Mouse (Mus musculus): ENCODE measurements around the gene Sult2b1.

Gene Sult2b1

DNA sequence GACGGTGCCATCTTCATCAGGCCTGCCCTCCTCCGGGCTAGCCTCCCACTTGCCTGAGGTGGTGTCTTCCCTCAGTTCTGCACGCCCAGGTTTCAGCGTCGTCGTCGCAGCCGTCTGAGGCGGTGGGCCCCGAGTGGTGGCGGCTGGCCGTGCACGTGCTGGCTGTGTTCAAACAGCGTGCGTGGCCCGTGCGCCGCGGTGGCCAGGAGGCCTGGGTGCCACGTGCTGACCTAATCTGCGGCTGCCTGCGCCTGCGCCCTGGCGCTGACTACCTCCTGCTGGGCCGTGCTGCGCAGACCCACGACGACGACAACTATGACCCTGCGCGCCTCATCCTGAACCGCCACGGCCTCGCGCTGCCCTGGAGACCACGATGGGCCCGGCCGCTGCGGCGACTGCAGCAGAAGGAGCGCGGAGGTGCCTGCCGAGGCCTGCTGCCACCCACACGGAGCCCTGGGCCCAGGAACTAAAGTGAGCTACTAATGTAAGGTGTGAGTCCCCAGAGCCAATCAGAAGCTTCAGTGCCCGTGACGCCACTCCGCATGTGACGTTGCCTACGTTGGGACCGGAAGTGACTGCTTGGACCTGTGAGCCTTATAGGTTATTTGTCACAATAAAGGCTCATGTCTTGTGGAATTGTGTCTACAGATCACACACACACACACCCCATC lies 90.4 kb downstream of the Sult2b1 start, which contains the start of gene Sec1:
TSS of gene Sec1 (minus strand) at position 482 of the 671 bp plus-strand sequence.
- H3K27me3 ChIP-seq (ENCODE audit: insufficient read depth, low read length), result peaks cover 79% of the 10 kb centered on the region
- H3K36me3 ChIP-seq (ENCODE audit: insufficient read depth, low read length), result no peaks in the 10 kb centered on the region
- H3K9me3 ChIP-seq (ENCODE audit: low read length), result peaks cover 6% of the 10 kb centered on the region; the same call in 1 of the 2 replicates
- peaks cover 33% of the 10 kb centered on the region for H3K4me1 ChIP-seq (replicated peaks; ENCODE audit: low read depth, low read length)
- peak within 1 kb of the TSS; percentile 53 for H3K4me3 ChIP-seq (replicated peaks; ENCODE audit: low read length)
- TF ChIP-seq POU5F1 (IDR thresholded peaks at IDR 0.05; ENCODE audit: borderline replicate concordance, low read length) (no peak), CTCF (conservative IDR thresholded peaks at IDR 0.05; ENCODE audit: low read length) (no peak), NANOG (IDR thresholded peaks at IDR 0.05; ENCODE audit: borderline replicate concordance, low read length) (no peak)

GRCm38 (mm10) chr7:45692364-45692763 lies 92.1 kb downstream of the Sult2b1 start:
- Histone ChIP-seq H3K9me3 (ENCODE audit: low read length) (peaks cover 6% of the 10 kb centered on the region; the same call in 1 of the 2 replicates), H3K4me3 (replicated peaks; ENCODE audit: low read length) (no peak overlapping the region), H3K27me3 (ENCODE audit: insufficient read depth, low read length) (peaks cover 69% of the 10 kb centered on the region), H3K36me3 (ENCODE audit: insufficient read depth, low read length) (no peaks in the 10 kb centered on the region), H3K4me1 (replicated peaks; ENCODE audit: low read depth, low read length) (peaks cover 34% of the 10 kb centered on the region)
- TF ChIP-seq CTCF (conservative IDR thresholded peaks at IDR 0.05; ENCODE audit: low read length) (no peak), NANOG (IDR thresholded peaks at IDR 0.05; ENCODE audit: borderline replicate concordance, low read length) (no peak), POU5F1 (IDR thresholded peaks at IDR 0.05; ENCODE audit: borderline replicate concordance, low read length) (no peak)

- Histone ChIP-seq H3K27me3 (ENCODE audit: insufficient read depth, low read length) (peaks cover 63% of the 10 kb centered on the region), H3K9me3 (ENCODE audit: low read length) (no peaks in the 10 kb centered on the region), H3K36me3 (ENCODE audit: insufficient read depth, low read length) (no peaks in the 10 kb centered on the region), H3K4me1 (replicated peaks; ENCODE audit: low read depth, low read length) (peaks cover 43% of the 10 kb centered on the region), H3K4me3 (replicated peaks; ENCODE audit: low read length) (no peak overlapping the region)
- no peak for TF ChIP-seq CTCF (conservative IDR thresholded peaks at IDR 0.05; ENCODE audit: low read length)
- TF ChIP-seq NANOG (IDR thresholded peaks at IDR 0.05; ENCODE audit: borderline replicate concordance, low read length), result no peak
Measured at GRCm38 (mm10) chr7:45689800-45690199, 94.7 kb downstream of the Sult2b1 start.

DNA sequence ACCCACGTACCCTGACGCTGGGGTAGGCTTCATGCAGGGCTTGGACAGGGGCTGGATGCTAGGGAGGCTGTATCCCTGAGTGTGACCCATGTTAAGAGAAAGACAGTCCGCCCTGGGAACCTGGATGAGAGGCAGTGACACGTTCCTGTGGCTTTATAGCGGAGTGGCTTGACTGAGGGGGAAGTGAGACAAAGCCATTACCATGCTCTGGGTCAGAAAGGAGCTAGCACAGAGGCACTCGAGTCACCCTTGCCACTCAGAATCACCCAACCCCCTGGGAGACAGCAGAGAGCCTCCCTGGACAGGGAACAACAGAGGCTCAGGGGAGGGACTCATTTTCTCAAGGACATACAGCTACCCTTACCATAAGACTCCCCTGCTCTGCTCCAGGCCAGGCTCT lies 95.4 kb downstream of the Sult2b1 start:
- Histone ChIP-seq H3K4me3 (replicated peaks; ENCODE audit: low read length) (no peak overlapping the region), H3K36me3 (ENCODE audit: insufficient read depth, low read length) (no peaks in the 10 kb centered on the region)
- no peak for TF ChIP-seq POU5F1 (IDR thresholded peaks at IDR 0.05; ENCODE audit: borderline replicate concordance, low read length)
- no peak for TF ChIP-seq CTCF (conservative IDR thresholded peaks at IDR 0.05; ENCODE audit: low read length)
- TF ChIP-seq NANOG (IDR thresholded peaks at IDR 0.05; ENCODE audit: borderline replicate concordance, low read length), result no peak

DNA sequence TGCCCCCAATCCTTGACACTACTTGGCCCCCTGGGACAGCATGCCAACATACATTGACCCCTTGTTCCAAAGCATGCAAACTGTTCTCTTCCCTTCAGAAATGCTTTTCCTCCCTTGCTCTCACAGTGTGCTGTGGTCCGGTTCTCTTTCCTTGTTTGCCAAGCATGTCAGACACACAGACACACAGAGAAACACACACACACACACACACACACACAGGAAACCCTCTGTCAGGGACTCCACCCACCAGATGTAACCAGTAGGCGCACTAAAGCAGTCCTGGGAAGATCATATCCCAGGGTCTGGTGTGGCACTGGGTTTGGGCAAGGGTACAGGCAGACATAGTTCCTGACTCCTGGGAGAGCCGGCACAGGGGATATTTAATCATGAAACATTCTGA lies 97.6 kb downstream of the Sult2b1 start:
- H3K27me3 ChIP-seq (ENCODE audit: insufficient read depth, low read length), result peaks cover 35% of the 10 kb centered on the region
- no peaks in the 10 kb centered on the region for H3K36me3 ChIP-seq (ENCODE audit: insufficient read depth, low read length)
- H3K4me3 ChIP-seq (replicated peaks; ENCODE audit: low read length), result no peak overlapping the region
- H3K9me3 ChIP-seq (ENCODE audit: low read length), result no peaks in the 10 kb centered on the region
- TF ChIP-seq POU5F1 (IDR thresholded peaks at IDR 0.05; ENCODE audit: borderline replicate concordance, low read length), result no peak
- no peak for TF ChIP-seq NANOG (IDR thresholded peaks at IDR 0.05; ENCODE audit: borderline replicate concordance, low read length)
- no peak for TF ChIP-seq CTCF (conservative IDR thresholded peaks at IDR 0.05; ENCODE audit: low read length)
- H3K4me1 ChIP-seq (replicated peaks; ENCODE audit: low read depth, low read length), result peaks cover 64% of the 10 kb centered on the region

More for the DNA sequence above, 95.4 kb downstream of the Sult2b1 start:
- Histone ChIP-seq H3K9me3 (ENCODE audit: low read length) (no peaks in the 10 kb centered on the region), H3K27me3 (ENCODE audit: insufficient read depth, low read length) (peaks cover 57% of the 10 kb centered on the region), H3K4me1 (replicated peaks; ENCODE audit: low read depth, low read length) (peaks cover 50% of the 10 kb centered on the region)

- peaks cover 24% of the 10 kb centered on the region for H3K27me3 ChIP-seq (ENCODE audit: insufficient read depth, low read length)
- peaks cover 58% of the 10 kb centered on the region for H3K4me1 ChIP-seq (replicated peaks; ENCODE audit: low read depth, low read length)
- no peaks in the 10 kb centered on the region for H3K9me3 ChIP-seq (ENCODE audit: low read length)
- TF ChIP-seq POU5F1 (IDR thresholded peaks at IDR 0.05; ENCODE audit: borderline replicate concordance, low read length) (no peak), CTCF (conservative IDR thresholded peaks at IDR 0.05; ENCODE audit: low read length) (no peak), NANOG (IDR thresholded peaks at IDR 0.05; ENCODE audit: borderline replicate concordance, low read length) (no peak)
- H3K4me3 ChIP-seq (replicated peaks; ENCODE audit: low read length), result no peak overlapping the region
- no peaks in the 10 kb centered on the region for H3K36me3 ChIP-seq (ENCODE audit: insufficient read depth, low read length)
Measured at GRCm38 (mm10) chr7:45685811-45686210, 98.7 kb downstream of the Sult2b1 start.

- no peak for TF ChIP-seq CTCF (conservative IDR thresholded peaks at IDR 0.05; ENCODE audit: low read length)
- TF ChIP-seq NANOG (IDR thresholded peaks at IDR 0.05; ENCODE audit: borderline replicate concordance, low read length), result no peak
- TF ChIP-seq POU5F1 (IDR thresholded peaks at IDR 0.05; ENCODE audit: borderline replicate concordance, low read length), result no peak
- peaks cover 10% of the 10 kb centered on the region for H3K27me3 ChIP-seq (ENCODE audit: insufficient read depth, low read length)
- H3K36me3 ChIP-seq (ENCODE audit: insufficient read depth, low read length), result no peaks in the 10 kb centered on the region; the same call in 1 of the 2 replicates
- H3K9me3 ChIP-seq (ENCODE audit: low read length), result no peaks in the 10 kb centered on the region
- H3K4me1 ChIP-seq (replicated peaks; ENCODE audit: low read depth, low read length), result peaks cover 44% of the 10 kb centered on the region
- peak within 1 kb of the TSS; percentile 48 for H3K4me3 ChIP-seq (replicated peaks; ENCODE audit: low read length)
Measured at GRCm38 (mm10) chr7:45683396-45684050, 100.9 kb downstream of the Sult2b1 start, which contains the start of gene Ntn5. TSS of gene Ntn5 (plus strand) at chr7:45684022.

Measured in E14TG2a.4 (cell line).